Mouse (Mus musculus): ENCODE measurements around the gene Tshr.
"Not testable (repeated sequence)": the region's sequence is repeated elsewhere in the genome, so short reads cannot be mapped to it uniquely, and the experiment has no call there.

Tshr gene

GRCm38 (mm10) chr12:91511766-91512165, 127.4 kb downstream of the Tshr start:
- no peak for DNase-seq

- DNase-seq = no peak
These were observed 129.6 kb downstream of the Tshr start for GRCm38 (mm10) chr12:91513980-91514379.

GRCm38 (mm10) chr12:91517808-91518207, 133.4 kb downstream of the Tshr start:
- DNase-seq = no peak

- no peak for DNase-seq
These were observed 139.3 kb downstream of the Tshr start for GRCm38 (mm10) chr12:91523626-91524025.

- DNase-seq = no peak
These were observed 150.2 kb downstream of the Tshr start for GRCm38 (mm10) chr12:91534514-91534913.

GRCm38 (mm10) chr12:91540202-91540601, 155.8 kb downstream of the Tshr start:
- no peak for DNase-seq

- DNase-seq = no peak
These were observed 165.1 kb downstream of the Tshr start for GRCm38 (mm10) chr12:91549471-91549870.

- peak; percentile 68 for DNase-seq
These were observed 167.6 kb downstream of the Tshr start for GRCm38 (mm10) chr12:91551773-91552526.

- DNase-seq = not testable (repeated sequence)
These were observed 173.1 kb downstream of the Tshr start for GRCm38 (mm10) chr12:91557358-91558005.

GRCm38 (mm10) chr12:91558152-91558551, 173.8 kb downstream of the Tshr start:
- DNase-seq = not testable (repeated sequence)

- no peak for DNase-seq
These were observed 182.8 kb downstream of the Tshr start for GRCm38 (mm10) chr12:91567145-91567544.

- no peak for DNase-seq
These were observed 184.9 kb downstream of the Tshr start for GRCm38 (mm10) chr12:91569255-91569654.

GRCm38 (mm10) chr12:91571708-91572107, 187.3 kb downstream of the Tshr start:
- no peak for DNase-seq

- DNase-seq = no peak
These were observed 195.3 kb downstream of the Tshr start for GRCm38 (mm10) chr12:91579665-91580064.

GRCm38 (mm10) chr12:91581204-91582070, 197.1 kb downstream of the Tshr start:
- no peak for DNase-seq

GRCm38 (mm10) chr12:91582362-91583002, 198.1 kb downstream of the Tshr start:
- no peak for DNase-seq

GRCm38 (mm10) chr12:91583409-91583808, 199.0 kb downstream of the Tshr start:
- DNase-seq = no peak

- no peak for DNase-seq
These were observed 200.8 kb downstream of the Tshr start for GRCm38 (mm10) chr12:91585206-91585605.

- not testable (repeated sequence) for DNase-seq
These were observed 201.5 kb downstream of the Tshr start for GRCm38 (mm10) chr12:91585815-91586214.

GRCm38 (mm10) chr12:91587077-91587476, 202.7 kb downstream of the Tshr start:
- DNase-seq = no peak

- no peak for DNase-seq
These were observed 203.2 kb downstream of the Tshr start for GRCm38 (mm10) chr12:91587491-91588033.

- DNase-seq = peak; percentile 96
These were observed 203.9 kb downstream of the Tshr start for GRCm38 (mm10) chr12:91588176-91588669.
